Mouse (Mus musculus) cerebellum, adult 2 months (tissue): ENCODE measurements around the gene Fbxo27.

Experiments
- CTCF ChIP-seq: fragments of 200-500 bp; IDR thresholded peaks from 2 replicates; pipeline ENCODE4 v1.5.1; 2011; ENCODE audit warnings: low read depth, mild to moderate bottlenecking, control low read depth, low read length, moderate library complexity, borderline replicate concordance; ENCODE audit not compliant: insufficient read depth
- POLR2A ChIP-seq: fragments of 200-500 bp; IDR thresholded peaks from 2 replicates; pipeline ENCODE4 v1.6.1; 2011; ENCODE audit warnings: low read length, control low read depth, borderline replicate concordance; ENCODE audit not compliant: insufficient read depth

DNA sequence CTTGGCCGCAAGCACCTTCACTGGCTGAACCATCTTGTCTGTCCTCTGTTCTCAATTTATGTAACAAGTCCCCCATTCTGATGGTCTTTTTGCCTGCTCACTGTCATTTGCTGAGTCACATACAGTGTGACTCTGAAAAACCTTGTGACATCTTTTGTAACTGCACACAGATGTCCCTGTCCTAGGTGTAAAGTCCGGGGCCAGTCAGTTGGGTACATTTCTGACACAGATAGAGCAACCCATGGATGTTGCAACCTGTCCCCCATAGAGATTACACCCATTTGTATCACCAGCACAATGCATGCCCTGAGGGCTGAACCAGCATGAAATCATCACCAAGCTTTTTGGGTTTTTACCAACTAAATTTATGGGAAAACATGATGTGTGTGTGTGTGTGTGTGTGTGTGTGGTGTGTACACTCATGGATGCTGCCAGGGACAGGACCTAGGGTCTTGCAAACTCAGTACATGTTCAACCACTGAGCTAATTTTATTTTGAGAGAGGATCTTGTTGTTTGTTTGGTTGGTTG lies 46.6 kb upstream of the Fbxo27 start:
- TF ChIP-seq CTCF (no peak), POLR2A (no peak)
